Mouse (Mus musculus) adrenal gland, postnatal 4 days (tissue): Measurements from ENCODE around the gene Ugt1a9. TPM values are rescaled to one million over a fixed set of nuclear protein-coding genes. Genes with fewer than 3 reads are reported as not detected.
"Not testable (repeated sequence)": the region's sequence is repeated elsewhere in the genome, so short reads cannot be mapped to it uniquely, and the experiment has no call there.

Source experiments
- DNase-seq, 2 experiments: peaks; one replicate each; pipeline ENCODE4 v3.0.0; 2021 to 2022; ENCODE audit warnings: low spot score in 2 of 2, mixed read lengths in 2 of 2
- total RNA-seq, 2 experiments: library from RNA; stranded (reverse); gene quantifications; 2 replicates each; pipeline ENCODE4 v1.2.3; 2021

The Ugt1a9 gene
- total RNA-seq, 2 experiments from 2014 or later = 0.22 to 2.3 TPM

- no peak for DNase-seq
Measured at GRCm38 (mm10) chr1:88104667-88105430, 34.2 kb downstream of the Ugt1a9 start.

DNA sequence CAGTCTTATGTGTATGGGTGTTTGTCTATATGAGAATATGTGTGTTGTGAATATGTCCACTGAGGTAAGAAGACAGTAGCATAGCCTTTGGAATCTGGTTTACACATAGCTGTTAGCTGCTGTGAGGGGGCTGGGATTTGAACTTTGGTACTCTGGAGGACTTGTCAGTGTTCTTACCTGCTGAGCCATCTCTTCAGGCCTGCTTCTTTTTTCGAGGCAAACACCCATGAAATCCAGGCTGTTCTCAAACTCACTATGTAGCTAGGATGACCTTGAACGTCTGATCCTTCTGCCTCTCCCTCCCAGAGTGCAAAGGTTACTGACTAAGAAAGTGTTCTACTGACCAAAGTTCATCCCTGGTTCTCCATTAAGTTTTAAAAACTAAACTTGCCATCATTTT, 35.1 kb downstream of the Ugt1a9 start:
- no peak for DNase-seq

DNA sequence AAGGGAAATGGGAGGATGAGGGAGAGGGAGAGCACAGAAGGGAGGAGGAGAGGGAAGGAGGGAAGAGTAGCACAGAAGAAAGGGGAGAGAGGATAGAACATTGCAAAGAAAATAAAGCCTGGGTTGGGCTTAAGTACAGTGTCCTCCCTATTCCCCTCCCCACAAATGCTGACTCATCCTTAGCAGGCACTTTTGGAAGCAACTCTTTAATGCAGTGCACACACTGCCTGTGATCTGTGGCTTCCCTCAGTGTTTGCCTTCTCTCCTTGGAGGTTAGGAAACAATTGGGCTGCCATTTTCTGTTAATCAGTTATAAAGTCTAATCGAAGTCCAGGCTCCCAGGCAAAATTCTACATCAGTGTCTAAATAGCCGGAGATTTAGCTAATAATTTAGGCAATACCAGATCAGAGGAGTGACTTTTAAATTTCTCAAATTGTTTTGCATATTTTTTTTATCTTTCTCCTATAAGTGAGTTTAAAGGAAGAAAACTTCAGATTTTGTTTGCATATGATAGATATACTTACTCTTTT, 38.5 kb downstream of the Ugt1a9 start:
- DNase-seq = not testable (repeated sequence)

GRCm38 (mm10) chr1:88109604-88110003, 39.0 kb downstream of the Ugt1a9 start:
- not testable (repeated sequence) for DNase-seq

DNA sequence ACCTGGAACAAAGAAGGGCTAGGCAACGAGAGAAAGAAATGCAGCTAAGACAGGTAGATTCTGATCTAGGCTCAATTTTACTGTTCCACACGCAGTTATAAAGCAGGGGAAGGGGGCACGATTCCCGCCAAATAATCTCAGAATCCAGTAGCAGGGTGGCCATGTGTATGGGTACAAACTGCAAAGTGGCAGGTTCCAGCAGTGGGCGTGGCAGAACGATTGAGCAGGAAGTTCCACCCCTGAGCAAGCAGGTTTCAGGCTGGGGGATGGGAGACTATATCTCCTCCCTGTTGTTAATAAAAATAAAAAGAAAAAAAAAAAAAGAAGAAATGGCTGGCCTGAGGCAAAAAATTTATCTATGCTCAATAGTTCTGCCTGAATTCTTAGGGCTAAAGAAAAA, 42.2 kb downstream of the Ugt1a9 start:
- not testable (repeated sequence) for DNase-seq

GRCm38 (mm10) chr1:88120550-88120949, 50.0 kb downstream of the Ugt1a9 start:
- not testable (repeated sequence) for DNase-seq

DNA sequence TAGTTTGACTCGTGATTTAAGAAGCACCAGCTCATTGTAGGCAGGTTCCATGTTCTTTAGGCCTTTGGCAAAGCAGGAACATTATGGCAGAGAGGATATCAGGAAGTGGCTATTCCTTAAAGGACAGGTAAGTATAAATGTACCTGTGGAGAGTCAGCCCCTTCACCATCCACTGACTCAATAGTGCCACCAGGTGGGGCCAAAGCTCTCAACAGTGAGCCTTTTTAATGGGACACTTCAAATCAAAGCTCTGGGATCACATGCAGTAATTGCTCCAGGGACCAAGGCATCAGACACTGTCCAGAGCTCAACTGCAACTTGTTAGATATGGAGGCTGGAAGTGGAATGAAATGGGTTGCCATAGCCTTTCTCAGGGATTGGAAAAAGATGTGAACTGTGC, 50.9 kb downstream of the Ugt1a9 start:
- not testable (repeated sequence) for DNase-seq

DNA sequence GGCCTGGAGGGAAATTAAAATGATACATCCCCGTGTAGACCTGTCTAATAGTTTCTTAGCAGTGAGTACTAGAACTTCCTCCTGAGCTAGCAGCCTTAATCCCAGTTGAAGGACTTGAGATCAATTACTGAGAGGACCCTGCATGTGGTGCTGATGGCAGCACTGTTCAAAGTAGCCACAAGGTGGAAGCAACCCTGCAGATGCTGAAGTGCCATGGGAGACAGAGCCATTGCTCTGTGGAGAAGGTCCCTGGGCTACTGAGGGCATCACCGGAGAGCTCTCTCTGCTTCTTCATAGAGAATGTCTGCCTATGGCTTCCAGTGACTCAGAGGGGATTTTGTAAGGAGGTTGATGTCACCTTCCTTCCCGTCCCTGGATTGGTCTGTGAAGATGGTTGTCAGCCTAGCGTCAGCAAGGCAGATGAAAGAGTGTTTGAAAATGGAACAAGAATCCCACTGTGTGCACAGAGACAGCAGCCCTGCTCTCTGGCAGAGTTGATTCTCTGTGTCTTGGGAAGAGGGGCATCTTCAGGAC, 55.3 kb downstream of the Ugt1a9 start:
- not testable (repeated sequence) for DNase-seq

- DNase-seq = not testable (repeated sequence)
Measured at GRCm38 (mm10) chr1:88129091-88129490, 58.5 kb downstream of the Ugt1a9 start.

GRCm38 (mm10) chr1:88130223-88130622, 59.6 kb downstream of the Ugt1a9 start:
- not testable (repeated sequence) for DNase-seq

- DNase-seq = no peak
Measured at GRCm38 (mm10) chr1:88133908-88134456, 63.4 kb downstream of the Ugt1a9 start.

DNA sequence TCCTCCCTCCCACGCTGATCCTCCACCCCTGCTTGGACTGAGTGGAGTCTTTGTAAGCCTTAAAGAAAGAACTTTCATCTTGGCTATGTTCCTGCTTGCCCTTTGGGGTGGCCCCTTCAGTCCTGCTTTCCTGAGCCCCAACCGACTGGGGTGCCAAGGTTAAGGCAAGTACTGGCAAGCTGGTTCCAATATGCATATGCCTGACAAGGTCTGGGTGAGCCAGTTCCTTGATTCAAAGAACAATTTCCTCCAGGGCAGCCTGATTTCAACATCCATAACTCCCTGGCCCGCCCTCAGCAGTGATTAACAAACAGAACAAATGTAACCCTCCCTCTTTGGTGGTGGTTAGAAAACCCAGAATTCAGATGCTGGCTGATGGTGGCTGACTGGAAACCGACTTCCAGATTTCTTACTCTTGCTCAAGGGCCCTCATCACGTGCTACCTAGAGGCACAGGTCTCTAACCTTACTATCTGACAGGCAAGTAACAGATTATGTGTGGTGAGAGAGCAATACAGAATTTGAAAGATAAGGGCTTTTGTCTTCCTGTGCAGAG, 63.9 kb downstream of the Ugt1a9 start, which contains the start of gene Ugt1a6a:
Gene Ugt1a6a, plus strand, starts transcription at position 353 of the 555 bp plus-strand sequence.
- DNase-seq = not testable (repeated sequence)

GRCm38 (mm10) chr1:88135229-88135904, 64.8 kb downstream of the Ugt1a9 start:
- not testable (repeated sequence) for DNase-seq

DNA sequence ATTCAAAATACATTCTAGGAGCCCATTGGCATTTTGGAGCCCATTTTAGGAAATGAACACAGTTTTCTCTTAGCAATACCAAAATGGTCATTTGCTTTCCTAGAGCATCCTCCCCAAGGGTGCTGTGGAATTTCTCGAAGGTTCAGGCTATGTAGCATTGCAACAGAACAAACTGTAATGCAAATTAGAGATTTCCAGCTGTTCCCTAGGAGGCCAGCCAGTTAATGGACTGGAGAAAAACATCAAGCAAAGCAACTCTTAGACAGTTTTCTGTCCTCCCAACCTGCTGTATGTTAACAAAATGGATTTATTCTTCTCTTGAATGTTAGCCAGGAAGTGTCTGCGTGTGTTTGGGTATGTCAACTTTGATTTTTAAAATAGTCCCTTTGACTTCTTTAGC, 66.0 kb downstream of the Ugt1a9 start:
- DNase-seq = no peak

DNA sequence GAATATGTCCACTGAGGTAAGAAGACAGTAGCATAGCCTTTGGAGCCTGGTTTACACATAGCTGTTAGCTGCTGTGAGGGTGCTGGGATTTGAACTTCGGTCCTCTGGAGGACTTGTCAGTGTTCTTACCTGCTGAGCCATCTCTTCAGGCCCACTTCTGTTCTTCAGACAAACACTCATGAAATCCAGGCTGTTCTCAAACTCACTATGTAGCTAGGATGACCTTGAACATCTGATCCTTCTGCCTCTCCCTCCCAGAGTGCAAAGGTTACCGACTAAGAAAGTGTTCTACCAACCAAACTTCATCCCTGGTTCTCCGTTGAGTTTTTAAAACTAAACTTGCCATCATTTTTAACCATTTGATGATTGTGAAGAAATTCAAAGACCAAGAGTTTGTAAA, 66.7 kb downstream of the Ugt1a9 start:
- DNase-seq = no peak

GRCm38 (mm10) chr1:88138145-88138544, 67.5 kb downstream of the Ugt1a9 start:
- no peak for DNase-seq

DNA sequence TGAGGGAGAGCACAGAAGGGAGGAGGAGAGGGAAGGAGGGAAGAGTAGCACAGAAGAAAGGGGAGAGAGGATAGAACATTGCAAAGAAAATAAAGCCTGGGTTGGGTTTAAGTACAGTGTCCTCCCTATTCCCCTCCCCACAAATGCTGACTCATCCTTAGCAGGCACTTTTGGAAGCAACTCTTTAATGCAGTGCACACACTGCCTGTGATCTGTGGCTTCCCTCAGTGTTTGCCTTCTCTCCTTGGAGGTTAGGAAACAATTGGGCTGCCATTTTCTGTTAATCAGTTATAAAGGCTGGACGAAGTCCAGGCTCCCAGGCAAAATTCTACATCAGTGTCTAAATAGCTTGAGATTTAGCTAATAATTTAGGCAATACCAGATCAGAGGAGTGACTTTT, 69.9 kb downstream of the Ugt1a9 start:
- DNase-seq = not testable (repeated sequence)

DNA sequence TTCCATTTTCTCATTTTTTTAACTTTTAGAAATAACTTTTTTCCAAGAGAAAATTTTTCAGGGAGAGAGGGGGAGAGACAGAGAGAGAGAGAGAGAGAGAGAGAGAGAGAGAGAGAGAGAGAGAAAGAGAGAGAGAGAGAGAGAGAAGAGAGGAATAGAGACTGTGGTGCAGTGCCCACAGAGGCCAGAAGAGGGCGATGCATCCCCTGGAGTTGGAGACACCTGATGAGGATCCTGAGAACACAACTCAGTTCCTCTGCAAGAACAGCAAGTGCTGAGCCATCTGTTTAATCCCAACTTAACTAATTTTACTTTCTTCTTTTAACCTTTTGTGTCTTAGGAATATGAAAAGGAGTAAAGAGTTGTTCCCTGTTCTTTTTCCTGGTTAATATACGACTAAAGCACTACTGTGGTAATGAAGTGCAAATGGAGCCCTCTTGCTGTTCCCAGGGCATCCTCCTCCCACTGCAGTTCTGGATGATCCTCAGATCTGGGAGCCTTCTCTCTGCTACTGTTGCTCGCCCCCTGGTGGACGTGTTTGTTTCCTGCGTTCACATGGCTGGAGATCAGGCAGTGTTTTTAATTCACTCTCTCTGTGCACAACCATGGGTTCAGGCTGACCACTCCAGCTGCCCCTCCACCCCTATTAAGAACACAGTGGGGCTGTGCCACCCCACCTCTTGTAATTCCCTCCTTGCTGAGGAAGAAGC, 73.5 kb downstream of the Ugt1a9 start:
- DNase-seq = not testable (repeated sequence)

GRCm38 (mm10) chr1:88145278-88145677, 74.7 kb downstream of the Ugt1a9 start:
- not testable (repeated sequence) for DNase-seq

DNA sequence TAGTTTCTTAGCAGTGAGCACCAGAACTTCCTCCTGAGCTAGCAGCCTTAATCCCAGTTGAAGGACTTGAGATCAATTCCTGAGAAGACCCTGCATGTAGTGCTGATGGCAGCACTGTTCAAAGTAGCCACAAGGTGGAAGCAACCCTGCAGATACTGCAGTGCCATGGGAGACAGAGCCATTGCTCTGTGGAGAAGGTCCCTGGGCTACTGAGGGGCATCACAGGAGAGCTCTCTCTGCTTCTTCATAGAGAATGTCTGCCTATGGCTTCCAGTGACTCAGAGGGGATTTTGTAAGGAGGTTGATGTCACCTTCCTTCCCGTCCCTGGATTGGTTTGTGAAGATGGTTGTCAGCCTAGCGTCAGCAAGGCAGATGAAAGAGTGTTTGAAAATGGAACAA, 79.5 kb downstream of the Ugt1a9 start:
- DNase-seq = not testable (repeated sequence)

GRCm38 (mm10) chr1:88158430-88158829, 87.8 kb downstream of the Ugt1a9 start:
- DNase-seq = no peak
